In the genomic region with DNA sequence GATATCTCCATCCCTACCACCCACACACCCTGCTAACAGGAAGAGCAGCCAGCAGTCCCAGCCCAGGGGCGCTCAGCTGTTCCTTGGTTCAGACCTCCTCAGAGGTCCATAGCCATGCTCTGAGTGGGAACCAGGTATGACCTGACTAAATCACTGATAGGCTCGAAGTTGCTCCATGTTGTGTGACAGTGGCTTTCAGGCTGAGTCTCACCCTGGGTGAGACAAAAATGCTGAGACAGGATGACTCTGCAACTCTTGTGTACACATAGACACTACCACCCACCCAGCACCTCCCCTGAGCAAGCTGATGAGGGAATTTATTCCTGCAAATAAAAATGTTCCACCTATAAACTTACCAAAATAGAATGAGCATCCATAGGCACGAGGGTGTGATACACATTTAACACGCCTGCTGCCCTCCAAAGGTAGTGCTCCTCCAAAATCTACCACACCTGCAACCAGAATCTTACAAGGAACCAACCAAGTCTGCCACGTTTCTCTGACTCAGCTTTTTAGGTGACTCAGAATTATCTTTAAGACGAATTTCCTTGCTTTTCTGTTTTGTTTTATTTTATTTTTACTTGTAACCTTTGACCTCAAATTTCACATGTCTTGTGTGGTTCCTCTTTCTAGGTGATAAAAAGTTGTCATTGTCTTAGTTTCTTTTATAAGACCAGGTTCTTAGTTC, we compare ENCODE assay signal across 10 mouse cellular contexts. TPM values are rescaled to one million over a fixed set of nuclear protein-coding genes. Genes with fewer than 3 reads are reported as not detected.
DNase-seq lines count a peak whose midpoint lies in the region; ATAC-seq and TF ChIP-seq lines count a peak whose summit lies in the region.
"Had no signal": no experiment of that assay in that cellular context is flagged by ENCODE, and none has a peak within 500 bp of the region (broad histone marks: within the 10 kb centered on the region; RNA-seq: fewer than 3 reads in every experiment).

No protein-coding gene starts in this region.

- ATAC-seq in hindbrain, embryonic 11.5 days (ENCODE audit: low FRiP score): 0 out of 2 replicates have a peak, but pooled peaks have one; percentile 16
- no peak for ATAC-seq in hindbrain, postnatal 0 days
- ATAC-seq in megakaryocyte progenitor cell, adult 5-6 weeks (replicated peaks; ENCODE audit: poor library complexity): peak; percentile 75
- no peak for ATAC-seq in cerebellum, adult (ENCODE audit: insufficient number of reproducible peaks, low FRiP score, low TSS enrichment)
- no peak for ATAC-seq in forebrain, embryonic 16.5 days

- no peak for TF ChIP-seq POLR2A in ES-Bruce4 (IDR thresholded peaks at IDR 0.05; ENCODE audit: insufficient read depth, low read length)

- no peaks in the 10 kb centered on the region for H3K9me3 ChIP-seq in hindbrain, embryonic 11.5 days (ENCODE audit: control insufficient read depth, low read length)
- no peaks in the 10 kb centered on the region for H3K9me3 ChIP-seq in hindbrain, postnatal 0 days (ENCODE audit: low read length)
- peaks cover 4% of the 10 kb centered on the region; the same call in 1 of the 2 replicates for H3K9me3 ChIP-seq in ES-Bruce4 (replicated peaks; ENCODE audit: control insufficient read depth, insufficient read depth, low read length, poor library complexity, severe bottlenecking)
- no peaks in the 10 kb centered on the region for H3K9me3 ChIP-seq in forebrain, embryonic 16.5 days (ENCODE audit: control insufficient read depth, low read length)
- H3K9me3 ChIP-seq: midbrain, embryonic 12.5 days had no signal

- TF ChIP-seq EP300 in ES-Bruce4 (IDR thresholded peaks at IDR 0.05; ENCODE audit: insufficient read depth, low read depth, low read length): no peak; the same call in none of the 2 replicates

- no peak for DNase-seq in hindbrain, embryonic 11.5 days (ENCODE audit: low spot score)
- no peak for DNase-seq in hindbrain, postnatal 0 days (ENCODE audit: low spot score)
- peak; percentile 16 for DNase-seq in c-Kit-positive CD71-positive TER-119-negative erythroid progenitor cells, embryonic 14.5 days (ENCODE audit: low read depth)
- DNase-seq in layer of hippocampus, adult 11-12 months (ENCODE audit: low spot score): no peak
- DNase-seq: kidney, adult 8-10 months had no signal

- no peak overlapping the region for H3K4me3 ChIP-seq in hindbrain, embryonic 11.5 days (ENCODE audit: low read depth, low read length)
- no peak overlapping the region for H3K4me3 ChIP-seq in hindbrain, postnatal 0 days (ENCODE audit: low read length)
- no peak overlapping the region for H3K4me3 ChIP-seq in ES-Bruce4 (ENCODE audit: low read depth, low read length)
- no peak overlapping the region for H3K4me3 ChIP-seq in forebrain, embryonic 16.5 days (replicated peaks; ENCODE audit: low read length)
- H3K4me3 ChIP-seq: midbrain, embryonic 12.5 days had no signal

- no peaks in the 10 kb centered on the region for H3K27me3 ChIP-seq in hindbrain, embryonic 11.5 days (ENCODE audit: control insufficient read depth, insufficient read depth, low read length)
- H3K27me3 ChIP-seq in hindbrain, postnatal 0 days (ENCODE audit: insufficient read depth, low read length): no peaks in the 10 kb centered on the region
- no peaks in the 10 kb centered on the region for H3K27me3 ChIP-seq in ES-Bruce4 (ENCODE audit: control insufficient read depth, insufficient read depth, low read length, poor library complexity, severe bottlenecking)
- no peaks in the 10 kb centered on the region for H3K27me3 ChIP-seq in forebrain, embryonic 16.5 days (replicated peaks; ENCODE audit: control insufficient read depth, insufficient read depth, low read length)
- H3K27me3 ChIP-seq: midbrain, embryonic 12.5 days had no signal

- H3K36me3 ChIP-seq in hindbrain, embryonic 11.5 days (ENCODE audit: control insufficient read depth, insufficient read depth, low read length): no peaks in the 10 kb centered on the region
- H3K36me3 ChIP-seq in hindbrain, postnatal 0 days (ENCODE audit: insufficient read depth, low read length): no peaks in the 10 kb centered on the region
- no peaks in the 10 kb centered on the region for H3K36me3 ChIP-seq in ES-Bruce4 (ENCODE audit: control insufficient read depth, insufficient read depth, low read length, poor library complexity, severe bottlenecking)
- no peaks in the 10 kb centered on the region for H3K36me3 ChIP-seq in forebrain, embryonic 16.5 days (ENCODE audit: control insufficient read depth, insufficient read depth)
- H3K36me3 ChIP-seq: midbrain, embryonic 12.5 days had no signal

- H3K4me1 ChIP-seq in hindbrain, embryonic 11.5 days (replicated peaks; ENCODE audit: control insufficient read depth, insufficient read depth, low read length): no peaks in the 10 kb centered on the region
- no peaks in the 10 kb centered on the region for H3K4me1 ChIP-seq in hindbrain, postnatal 0 days (ENCODE audit: insufficient read depth, low read length)
- peaks cover 7% of the 10 kb centered on the region for H3K4me1 ChIP-seq in ES-Bruce4 (ENCODE audit: control insufficient read depth, insufficient read depth, low read length)
- no peaks in the 10 kb centered on the region for H3K4me1 ChIP-seq in forebrain, embryonic 16.5 days (replicated peaks; ENCODE audit: control insufficient read depth, insufficient read depth, low read length)
- H3K4me1 ChIP-seq: midbrain, embryonic 12.5 days had no signal

- H3K27ac ChIP-seq in hindbrain, embryonic 11.5 days (ENCODE audit: low read depth, low read length): no peak overlapping the region
- H3K27ac ChIP-seq in hindbrain, postnatal 0 days: no peak overlapping the region
- peak overlapping the region; percentile 74 for H3K27ac ChIP-seq in ES-Bruce4 (ENCODE audit: insufficient read depth, low read length)
- no peak overlapping the region for H3K27ac ChIP-seq in forebrain, embryonic 16.5 days (ENCODE audit: low read length)
- H3K27ac ChIP-seq: midbrain, embryonic 12.5 days had no signal

- 81% methylated on average over 6 of the region's 6 CpGs for WGBS in hindbrain, embryonic 11.5 days
- 87% methylated on average over 6 of the region's 6 CpGs for WGBS in hindbrain, postnatal 0 days
- 84% methylated on average over 6 of the region's 6 CpGs for WGBS in forebrain, embryonic 16.5 days

- no peak overlapping the region for H3K4me2 ChIP-seq in hindbrain, embryonic 11.5 days (replicated peaks; ENCODE audit: low read depth, low read length)
- no peak overlapping the region for H3K4me2 ChIP-seq in hindbrain, postnatal 0 days (ENCODE audit: low read depth, low read length)
- H3K4me2 ChIP-seq in forebrain, embryonic 16.5 days (ENCODE audit: low read length): no peak overlapping the region
- H3K4me2 ChIP-seq: midbrain, embryonic 12.5 days had no signal

- no peak for TF ChIP-seq CTCF in hindbrain, postnatal 0 days (IDR thresholded peaks at IDR 0.05; ENCODE audit: low read depth)
- no peak for TF ChIP-seq CTCF in ES-Bruce4 (IDR thresholded peaks at IDR 0.05; ENCODE audit: low read depth, low read length)

- no peak overlapping the region for H3K9ac ChIP-seq in hindbrain, embryonic 11.5 days (ENCODE audit: low read depth, low read length)
- H3K9ac ChIP-seq in hindbrain, postnatal 0 days (replicated peaks; ENCODE audit: low read length): no peak overlapping the region
- no peak overlapping the region for H3K9ac ChIP-seq in ES-Bruce4 (ENCODE audit: low read depth, poor library complexity, severe bottlenecking)
- H3K9ac ChIP-seq in forebrain, embryonic 16.5 days (replicated peaks; ENCODE audit: low read depth, low read length): no peak overlapping the region
- H3K9ac ChIP-seq: midbrain, embryonic 12.5 days had no signal

RNA-seq across cellular contexts. Expression of a gene that starts 37.1 kb away (rescaled TPM):
- polyA plus RNA-seq in hindbrain, embryonic 11.5 days (2014; fragmentation: Nextera tagmentation; extraction: Ambion mirVana): 0.89 and 0.99 TPM in 2 replicates
- 10.0 and 11.7 TPM in 2 replicates for total RNA-seq in hindbrain, postnatal 0 days (2014; rRNA removed)
- 27.4 and 31.1 TPM in 2 replicates for polyA plus RNA-seq in hindbrain, postnatal 0 days (2015; fragmentation: Nextera tagmentation; extraction: Ambion mirVana)
- polyA plus RNA-seq in ES-Bruce4 (2011; ENCODE audit: insufficient read depth, insufficient read length, low read depth, missing spikeins): not detected in 2 replicates
- total RNA-seq in megakaryocyte progenitor cell, adult 5-6 weeks (2015): 0.10 TPM in 1 of 2 replicates, not detected in the other
- 0.14 TPM in 1 of 2 replicates, not detected in the other for total RNA-seq in megakaryocyte progenitor cell, adult 5-6 weeks (2017)
- 1.8 and 1.9 TPM in 2 replicates for polyA plus RNA-seq in forebrain, embryonic 16.5 days (2015; fragmentation: Nextera tagmentation; extraction: Ambion mirVana)

RNA-seq across cellular contexts. Expression of a gene that starts 44.6 kb away (rescaled TPM):
- polyA plus RNA-seq in hindbrain, embryonic 11.5 days (2014; fragmentation: Nextera tagmentation; extraction: Ambion mirVana): 3.2 and 3.9 TPM in 2 replicates
- 4.3 and 4.8 TPM in 2 replicates for total RNA-seq in hindbrain, postnatal 0 days (2014; rRNA removed)
- polyA plus RNA-seq in hindbrain, postnatal 0 days (2015; fragmentation: Nextera tagmentation; extraction: Ambion mirVana): 2.1 and 2.3 TPM in 2 replicates
- polyA plus RNA-seq in ES-Bruce4 (2011; ENCODE audit: insufficient read depth, insufficient read length, low read depth, missing spikeins): 29.0 and 32.2 TPM in 2 replicates
- total RNA-seq in megakaryocyte progenitor cell, adult 5-6 weeks (2015): 38.3 and 41.5 TPM in 2 replicates
- total RNA-seq in megakaryocyte progenitor cell, adult 5-6 weeks (2017): 33.7 and 37.0 TPM in 2 replicates
- 1.2 and 1.4 TPM in 2 replicates for polyA plus RNA-seq in forebrain, embryonic 16.5 days (2015; fragmentation: Nextera tagmentation; extraction: Ambion mirVana)

Comparison
In these comparisons a context has a peak if more than half of its experiments do, and no peak if none do; other contexts are left out.
1. ATAC-seq: peak in hindbrain, embryonic 11.5 days (single experiment) and megakaryocyte progenitor cell, adult 5-6 weeks (single experiment); none in hindbrain, postnatal 0 days (single experiment), cerebellum, adult (single experiment) and forebrain, embryonic 16.5 days (single experiment).